Mouse (Mus musculus) hindbrain, postnatal 0 days (tissue): ENCODE measurements around the gene Cdc42ep2. TPM values are rescaled to one million over a fixed set of nuclear protein-coding genes. Genes with fewer than 3 reads are reported as not detected.

Experiments
- ATAC-seq: fragments of 200-750 bp; cut with Nextera tagmentation; 2 replicates; pipeline ENCODE4 v1.8.0; 2017; ENCODE audit warnings: mild to moderate bottlenecking, moderate TSS enrichment, moderate library complexity
- DNase-seq: peaks from one replicate; pipeline ENCODE4 v3.0.0-alpha.2; 2015; ENCODE audit warnings: low spot score
- H3K27ac ChIP-seq: fragments of 300-500 bp; sonication (generic); 2 replicates; pipeline ENCODE4 v1.5.1; 2014; ENCODE audit warnings: mild to moderate bottlenecking
- H3K27me3 ChIP-seq: fragments of 300-500 bp; sonication (generic); 2 replicates; pipeline ENCODE4 v1.6.1; 2014; ENCODE audit warnings: low read length, mixed read lengths; ENCODE audit not compliant: insufficient read depth
- H3K36me3 ChIP-seq: fragments of 300-500 bp; sonication (generic); 2 replicates; pipeline ENCODE4 v1.6.1; 2014; ENCODE audit warnings: low read length, mixed read lengths; ENCODE audit not compliant: insufficient read depth
- H3K4me1 ChIP-seq: fragments of 300-500 bp; sonication (generic); 2 replicates; pipeline ENCODE4 v1.6.1; 2014; ENCODE audit warnings: antibody characterized with exemption, low read length, mixed read lengths; ENCODE audit not compliant: insufficient read depth
- H3K4me2 ChIP-seq: fragments of 300-500 bp; sonication (generic); 2 replicates; pipeline ENCODE4 v1.6.1; 2014; ENCODE audit warnings: low read depth, mild to moderate bottlenecking, low read length, moderate library complexity, mixed read lengths
- H3K4me3 ChIP-seq: fragments of 300-500 bp; sonication (generic); 2 replicates; pipeline ENCODE4 v1.5.1; 2014; ENCODE audit warnings: low read length
- H3K9ac ChIP-seq: fragments of 300-500 bp; sonication (generic); replicated peaks from 2 replicates; pipeline ENCODE4 v1.6.1; 2014; ENCODE audit warnings: mild to moderate bottlenecking, low read length, moderate library complexity, mixed read lengths
- H3K9me3 ChIP-seq: fragments of 300-500 bp; sonication (generic); 2 replicates; pipeline ENCODE4 v1.6.1; 2016; ENCODE audit warnings: low read length, mixed read lengths
- CTCF ChIP-seq: IDR thresholded peaks from 2 replicates; pipeline ENCODE4 v1.5.1; 2016; ENCODE audit warnings: antibody characterized with exemption, control low read depth, low read depth
- WGBS: fragments of 180-500 bp; shearing (Covaris S2); extraction: QIAGEN DNeasy Blood & Tissue Kit; methylation state at CpG from one replicate; pipeline ENCODE4 v1.1.7; 2014; 5-methylcytosine and 5-hydroxymethylcytosine counted together
- polyA plus RNA-seq: library from polyadenylated mRNA; unstranded; fragments of >200 nt; fragmentation: Nextera tagmentation; extraction: Ambion mirVana; gene quantifications from 2 replicates; pipeline ENCODE4 v1.2.1, GENCODE M21; 2015
- total RNA-seq: library from RNA; depleted of rRNA; stranded (reverse); fragments of >200 nt; gene quantifications from 2 replicates; pipeline ENCODE4 v1.2.3, GENCODE M21; 2014

Gene Cdc42ep2
- total and polyA plus RNA-seq, 2 experiments from 2014 or later, result 18.0 to 28.0 TPM

DNA sequence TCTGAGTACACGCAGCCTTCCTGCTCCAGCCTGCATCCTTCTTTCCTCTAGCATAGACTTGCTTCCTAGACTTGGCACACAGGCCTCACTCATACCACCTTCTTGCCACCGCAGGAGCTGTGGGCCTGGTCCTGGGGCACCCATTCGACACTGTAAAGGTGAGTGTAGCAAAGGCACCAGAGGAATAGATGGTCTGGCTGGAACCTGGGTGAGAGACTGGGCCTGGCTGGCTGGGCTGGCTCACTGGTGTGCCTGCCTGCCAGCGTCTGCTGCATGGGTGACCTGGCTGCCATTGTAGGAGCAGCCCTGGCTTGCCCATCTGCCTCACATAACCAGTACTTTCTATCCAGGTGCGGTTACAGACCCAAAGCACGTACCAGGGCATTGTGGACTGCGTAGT, 44.9 kb downstream of the Cdc42ep2 start:
- Histone ChIP-seq H3K4me3 (no peak overlapping the region), H3K27ac (no peak overlapping the region), H3K9me3 (no peaks in the 10 kb centered on the region), H3K4me2 (no peak overlapping the region), H3K9ac (no peak overlapping the region), H3K27me3 (no peaks in the 10 kb centered on the region), H3K36me3 (no peaks in the 10 kb centered on the region), H3K4me1 (peaks cover 5% of the 10 kb centered on the region; the same call in 1 of the 2 replicates)
- WGBS, result 95% methylated on average over 7 of the region's 7 CpGs
- ATAC-seq (no peak), DNase-seq (no peak)
- TF ChIP-seq CTCF, result no peak

DNA sequence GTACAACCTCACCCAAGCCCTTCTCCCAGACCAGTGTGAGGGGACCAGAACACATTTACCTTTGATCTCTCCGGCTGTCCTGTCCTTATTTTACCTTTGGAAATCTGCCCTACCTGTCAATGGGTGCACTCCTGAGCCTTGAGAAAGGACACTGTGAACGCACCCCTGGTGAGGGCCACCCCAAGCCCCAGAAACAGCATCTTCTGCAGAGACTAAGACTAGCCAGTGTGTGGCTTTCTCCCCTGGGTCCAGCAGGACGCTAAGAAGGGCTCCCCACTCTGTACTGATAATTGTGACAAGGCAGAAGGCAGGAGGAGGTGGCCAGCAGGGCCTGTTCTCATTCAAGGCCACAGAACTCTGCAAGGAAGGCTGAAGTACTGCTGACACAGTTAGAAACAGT, 45.7 kb downstream of the Cdc42ep2 start:
- 81% methylated on average over 3 of the region's 3 CpGs for WGBS
- DNase-seq (no peak), ATAC-seq (no peak)
- H3K4me1 ChIP-seq, result peaks cover 13% of the 10 kb centered on the region
- no peak for TF ChIP-seq CTCF
- no peak overlapping the region for H3K4me3 ChIP-seq
- no peak overlapping the region for H3K4me2 ChIP-seq
- no peaks in the 10 kb centered on the region for H3K36me3 ChIP-seq
- no peak overlapping the region for H3K9ac ChIP-seq
- no peaks in the 10 kb centered on the region for H3K27me3 ChIP-seq
- H3K9me3 ChIP-seq, result no peaks in the 10 kb centered on the region
- no peak overlapping the region for H3K27ac ChIP-seq

GRCm38 (mm10) chr19:5878362-5878722, 46.3 kb downstream of the Cdc42ep2 start:
- WGBS, result 51% methylated on average over 7 of the region's 7 CpGs
- H3K27ac ChIP-seq, result peak overlapping the region; percentile 65

DNA sequence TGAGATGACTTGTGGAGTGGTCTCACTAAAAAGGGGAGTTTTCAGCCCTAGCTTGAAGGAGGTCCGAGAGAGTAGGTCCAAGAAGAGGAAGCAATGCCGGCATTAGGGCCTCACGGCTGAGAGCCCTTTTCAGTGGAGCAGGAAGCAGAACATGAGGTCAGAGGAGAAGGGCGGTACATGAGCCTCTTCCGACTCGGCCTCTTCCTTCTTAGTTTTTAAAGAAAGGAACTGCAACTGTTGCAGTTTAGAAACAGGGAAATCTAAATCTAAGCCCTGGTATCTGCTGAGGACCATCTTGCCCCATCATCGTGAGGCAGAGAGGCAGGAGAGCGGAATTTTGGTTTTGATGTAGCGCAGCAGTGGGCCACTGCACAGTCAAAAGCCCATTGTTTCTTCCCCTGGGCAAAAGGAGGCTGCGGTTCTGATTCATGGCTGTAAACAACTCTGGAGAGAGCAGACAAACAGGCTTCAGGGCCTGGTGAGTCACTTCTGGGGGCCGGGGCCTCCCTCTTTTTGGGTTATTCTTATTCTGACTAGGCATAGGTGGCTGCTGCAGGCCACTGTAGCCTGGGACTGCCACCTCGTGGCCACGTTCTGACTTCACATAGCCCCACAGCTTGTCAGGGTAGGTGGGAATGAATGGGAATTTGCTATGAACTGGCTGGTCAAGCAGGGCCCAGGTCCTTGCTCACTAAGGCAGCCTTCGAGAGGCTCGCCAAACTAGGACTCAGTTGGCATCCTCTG, 46.8 kb downstream of the Cdc42ep2 start, which contains the start of gene Slc25a45:
TSS of gene Slc25a45 (plus strand) at position 191 of the 744 bp plus-strand sequence.
- WGBS, result 46% methylated on average over 15 of the region's 15 CpGs
- DNase-seq (peak; percentile 81), ATAC-seq (peak; percentile 66)
- H3K4me2 ChIP-seq, result peak within 1 kb of the TSS; percentile 28; the same call in 1 of the 2 replicates
- H3K36me3 ChIP-seq, result no peaks in the 10 kb centered on the region
- H3K9ac ChIP-seq, result peak within 1 kb of the TSS; percentile 22; the same call in 1 of the 2 replicates
- no peaks in the 10 kb centered on the region for H3K9me3 ChIP-seq
- H3K4me3 ChIP-seq, result no peak within 1 kb of the TSS
- H3K27me3 ChIP-seq, result no peaks in the 10 kb centered on the region
- H3K27ac ChIP-seq, result peak within 1 kb of the TSS; percentile 65
- peak; percentile 89 for TF ChIP-seq CTCF
- H3K4me1 ChIP-seq, result peaks cover 14% of the 10 kb centered on the region

More at GRCm38 (mm10) chr19:5878362-5878722, 46.3 kb downstream of the Cdc42ep2 start:
- Histone ChIP-seq H3K27me3 (no peaks in the 10 kb centered on the region), H3K9me3 (no peaks in the 10 kb centered on the region), H3K4me3 (no peak overlapping the region), H3K9ac (peak overlapping the region; percentile 22; the same call in 1 of the 2 replicates), H3K4me2 (peak overlapping the region; percentile 28; the same call in 1 of the 2 replicates), H3K36me3 (no peaks in the 10 kb centered on the region), H3K4me1 (peaks cover 14% of the 10 kb centered on the region)
- ATAC-seq, result no peak
- no peak for DNase-seq
- TF ChIP-seq CTCF, result no peak

- H3K4me3 ChIP-seq, result peak within 1 kb of the TSS; percentile 75
- peak within 1 kb of the TSS; percentile 71 for H3K9ac ChIP-seq
- peak within 1 kb of the TSS; percentile 74 for H3K27ac ChIP-seq
- peak; percentile 96 for DNase-seq
- under 1% methylated on average over 33 of the region's 37 CpGs for WGBS
- peak; percentile 90 for ATAC-seq
- TF ChIP-seq CTCF, result no peak
- no peaks in the 10 kb centered on the region for H3K27me3 ChIP-seq
- no peaks in the 10 kb centered on the region for H3K36me3 ChIP-seq
- H3K9me3 ChIP-seq, result no peaks in the 10 kb centered on the region
- H3K4me2 ChIP-seq, result peak within 1 kb of the TSS; percentile 97
- peaks cover 14% of the 10 kb centered on the region for H3K4me1 ChIP-seq
Measured at GRCm38 (mm10) chr19:5874969-5875480, 49.6 kb downstream of the Cdc42ep2 start, which contains the start of gene Frmd8. Gene Frmd8, minus strand, starts transcription at chr19:5875274.

- no peak for TF ChIP-seq CTCF
- no peak for ATAC-seq
- no peak overlapping the region for H3K27ac ChIP-seq
- WGBS, result 6% methylated on average over 13 of the region's 13 CpGs
- H3K27me3 ChIP-seq, result no peaks in the 10 kb centered on the region
- H3K4me3 ChIP-seq, result peak overlapping the region; percentile 75
- peak overlapping the region; percentile 97 for H3K4me2 ChIP-seq
- no peak for DNase-seq
- no peaks in the 10 kb centered on the region for H3K36me3 ChIP-seq
- H3K4me1 ChIP-seq, result peaks cover 14% of the 10 kb centered on the region
- H3K9ac ChIP-seq, result peak overlapping the region; percentile 71
- no peaks in the 10 kb centered on the region for H3K9me3 ChIP-seq
Measured at GRCm38 (mm10) chr19:5874391-5874968, 50.1 kb downstream of the Cdc42ep2 start.
